Mouse (Mus musculus): ENCODE results near the gene Traf2. TPM values are rescaled to one million over a fixed set of nuclear protein-coding genes. Genes with fewer than 3 reads are reported as not detected.
"Not testable (repeated sequence)": the region's sequence is repeated elsewhere in the genome, so short reads cannot be mapped to it uniquely, and the experiment has no call there.

Traf2 gene
- polyA plus RNA-seq, 1 experiment from 2014 or later = 36.8 TPM

- not testable (repeated sequence) for H3K4me2 ChIP-seq; H3K4me3 ChIP-seq (replicated peaks); H3K9ac ChIP-seq; H3K9me3 ChIP-seq; H3K36me3 ChIP-seq (replicated peaks); ATAC-seq (ENCODE audit: low FRiP score); H3K4me1 ChIP-seq; H3K27ac ChIP-seq; H3K27me3 ChIP-seq
- whole genome bisulfite sequencing = 87% methylated on average over 4 of the region's 4 CpGs
Observed at GRCm38 (mm10) chr2:25553171-25553786, 6.5 kb upstream of the Traf2 start.

- H3K9ac ChIP-seq = no peak overlapping the region
- H3K4me1 ChIP-seq = peaks cover 3% of the 10 kb centered on the region
- 37% methylated on average over 5 of the region's 5 CpGs for WGBS
- H3K27me3 ChIP-seq = no peaks in the 10 kb centered on the region
- no peak overlapping the region for H3K27ac ChIP-seq
- H3K9me3 ChIP-seq = no peaks in the 10 kb centered on the region
- no peaks in the 10 kb centered on the region for H3K36me3 ChIP-seq (replicated peaks)
- no peak overlapping the region for H3K4me3 ChIP-seq (replicated peaks)
- no peak overlapping the region for H3K4me2 ChIP-seq
- no peak for ATAC-seq (ENCODE audit: low FRiP score)
Observed at GRCm38 (mm10) chr2:25551186-25551585, 4.4 kb upstream of the Traf2 start.

- no peak overlapping the region for H3K27ac ChIP-seq
- H3K4me2 ChIP-seq = no peak overlapping the region
- WGBS = 84% methylated on average over 9 of the region's 9 CpGs
- ATAC-seq (ENCODE audit: low FRiP score) = no peak
- H3K9me3 ChIP-seq = no peaks in the 10 kb centered on the region
- no peak overlapping the region for H3K4me3 ChIP-seq (replicated peaks)
- no peaks in the 10 kb centered on the region for H3K27me3 ChIP-seq
- peaks cover 16% of the 10 kb centered on the region for H3K4me1 ChIP-seq
- no peaks in the 10 kb centered on the region for H3K36me3 ChIP-seq (replicated peaks)
- H3K9ac ChIP-seq = no peak overlapping the region
Observed at GRCm38 (mm10) chr2:25549021-25549991, 2.6 kb upstream of the Traf2 start.

GRCm38 (mm10) chr2:25545996-25546810, 537 bp downstream of the Traf2 start:
- Histone ChIP-seq H3K36me3 (replicated peaks) (no peaks in the 10 kb centered on the region; the same call in 1 of the 2 replicates), H3K9me3 (no peaks in the 10 kb centered on the region), H3K27me3 (no peaks in the 10 kb centered on the region), H3K27ac (peak overlapping the region; percentile 66), H3K9ac (peak overlapping the region; percentile 76), H3K4me1 (peaks cover 16% of the 10 kb centered on the region), H3K4me2 (peak overlapping the region; percentile 79), H3K4me3 (replicated peaks) (peak overlapping the region; percentile 70)
- ATAC-seq (ENCODE audit: low FRiP score) = peak; percentile 70
- WGBS = 9% methylated on average over 43 of the region's 43 CpGs

GRCm38 (mm10) chr2:25541644-25542367, 4.9 kb downstream of the Traf2 start:
- ATAC-seq (ENCODE audit: low FRiP score) = no peak
- H3K9me3 ChIP-seq = no peaks in the 10 kb centered on the region
- WGBS = 94% methylated on average over 10 of the region's 10 CpGs

GRCm38 (mm10) chr2:25540541-25540948, 6.2 kb downstream of the Traf2 start:
- no peak for ATAC-seq (ENCODE audit: low FRiP score)
- Histone ChIP-seq H3K36me3 (replicated peaks) (peaks cover 36% of the 10 kb centered on the region), H3K9me3 (no peaks in the 10 kb centered on the region), H3K4me1 (peaks cover 6% of the 10 kb centered on the region), H3K9ac (no peak overlapping the region), H3K4me2 (no peak overlapping the region), H3K27me3 (no peaks in the 10 kb centered on the region), H3K4me3 (replicated peaks) (no peak overlapping the region), H3K27ac (no peak overlapping the region)
- 94% methylated on average over 4 of the region's 4 CpGs for WGBS

More at GRCm38 (mm10) chr2:25541644-25542367, 4.9 kb downstream of the Traf2 start:
- peaks cover 24% of the 10 kb centered on the region for H3K36me3 ChIP-seq (replicated peaks)
- no peak overlapping the region for H3K9ac ChIP-seq
- no peak overlapping the region for H3K4me3 ChIP-seq (replicated peaks)
- H3K4me2 ChIP-seq = no peak overlapping the region
- peaks cover 16% of the 10 kb centered on the region for H3K4me1 ChIP-seq
- H3K27me3 ChIP-seq = no peaks in the 10 kb centered on the region
- no peak overlapping the region for H3K27ac ChIP-seq

GRCm38 (mm10) chr2:25536531-25536930, 10.2 kb downstream of the Traf2 start:
- H3K4me2 ChIP-seq = no peak overlapping the region
- no peak overlapping the region for H3K4me3 ChIP-seq (replicated peaks)
- H3K36me3 ChIP-seq (replicated peaks) = peaks cover 68% of the 10 kb centered on the region
- 96% methylated on average over 8 of the region's 8 CpGs for WGBS
- no peak overlapping the region for H3K9ac ChIP-seq
- no peaks in the 10 kb centered on the region for H3K27me3 ChIP-seq
- no peaks in the 10 kb centered on the region for H3K9me3 ChIP-seq
- no peak overlapping the region for H3K27ac ChIP-seq
- no peak for ATAC-seq (ENCODE audit: low FRiP score)
- H3K4me1 ChIP-seq = no peaks in the 10 kb centered on the region

GRCm38 (mm10) chr2:25534866-25535182, 11.9 kb downstream of the Traf2 start:
- Histone ChIP-seq H3K9ac (no peak overlapping the region), H3K4me1 (no peaks in the 10 kb centered on the region), H3K4me3 (replicated peaks) (no peak overlapping the region), H3K27ac (no peak overlapping the region), H3K4me2 (no peak overlapping the region), H3K9me3 (no peaks in the 10 kb centered on the region), H3K27me3 (no peaks in the 10 kb centered on the region), H3K36me3 (replicated peaks) (peaks cover 83% of the 10 kb centered on the region)
- ATAC-seq (ENCODE audit: low FRiP score) = no peak
- 84% methylated on average over 2 of the region's 2 CpGs for WGBS

GRCm38 (mm10) chr2:25534178-25534865, 12.4 kb downstream of the Traf2 start:
- Histone ChIP-seq H3K4me1 (no peaks in the 10 kb centered on the region), H3K9me3 (no peaks in the 10 kb centered on the region), H3K36me3 (replicated peaks) (peaks cover 84% of the 10 kb centered on the region), H3K27ac (no peak overlapping the region), H3K9ac (no peak overlapping the region), H3K27me3 (no peaks in the 10 kb centered on the region), H3K4me2 (no peak overlapping the region), H3K4me3 (replicated peaks) (no peak overlapping the region)
- WGBS = 94% methylated on average over 3 of the region's 3 CpGs
- ATAC-seq (ENCODE audit: low FRiP score) = no peak

- H3K27me3 ChIP-seq = no peaks in the 10 kb centered on the region
- 92% methylated on average over 2 of the region's 2 CpGs for WGBS
- no peak overlapping the region for H3K4me3 ChIP-seq (replicated peaks)
- H3K9ac ChIP-seq = no peak overlapping the region
- H3K4me2 ChIP-seq = no peak overlapping the region
- H3K4me1 ChIP-seq = no peaks in the 10 kb centered on the region
- no peak for ATAC-seq (ENCODE audit: low FRiP score)
- H3K27ac ChIP-seq = no peak overlapping the region
- H3K36me3 ChIP-seq (replicated peaks) = peaks cover 87% of the 10 kb centered on the region
- H3K9me3 ChIP-seq = no peaks in the 10 kb centered on the region
Observed at GRCm38 (mm10) chr2:25533707-25534106, 13.0 kb downstream of the Traf2 start.

- H3K9me3 ChIP-seq = no peaks in the 10 kb centered on the region
- H3K27me3 ChIP-seq = no peaks in the 10 kb centered on the region
- no peak overlapping the region for H3K27ac ChIP-seq
- ATAC-seq (ENCODE audit: low FRiP score) = no peak
- no peak overlapping the region for H3K4me2 ChIP-seq
- 90% methylated on average over 9 of the region's 9 CpGs for WGBS
- no peak overlapping the region for H3K9ac ChIP-seq
- H3K4me3 ChIP-seq (replicated peaks) = no peak overlapping the region
- no peaks in the 10 kb centered on the region for H3K4me1 ChIP-seq
- peaks cover 92% of the 10 kb centered on the region for H3K36me3 ChIP-seq (replicated peaks)
Observed at GRCm38 (mm10) chr2:25526510-25527302, 20.0 kb downstream of the Traf2 start.
